Mouse (Mus musculus): Measurements from ENCODE around the gene Col1a1.

DNA sequence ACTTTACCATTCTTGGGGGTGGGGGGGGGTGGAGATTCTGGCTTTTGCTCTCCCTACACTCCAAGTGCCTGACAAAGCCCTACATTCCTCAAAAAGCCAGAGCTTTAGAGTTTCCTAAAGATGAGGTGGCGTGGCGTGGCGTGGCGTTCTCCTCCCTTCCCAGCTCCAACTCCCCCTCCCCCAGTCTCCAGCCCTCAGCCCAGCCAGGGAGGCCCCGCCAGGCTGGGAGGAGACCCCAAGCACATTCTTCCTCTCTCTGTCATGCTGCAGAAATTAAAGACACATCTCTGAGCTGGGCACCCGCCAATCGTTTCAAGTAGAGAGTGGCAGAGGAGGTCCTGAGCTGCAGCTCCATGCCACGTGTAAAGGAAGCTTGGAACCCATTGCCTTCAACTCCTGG lies 2.4 kb upstream of the Col1a1 start:
- TF ChIP-seq MYOD1 (IDR thresholded peaks at IDR 0.05; ENCODE audit: control insufficient read depth, insufficient read length, low read depth) (no peak), CTCF (IDR thresholded peaks at IDR 0.05; ENCODE audit: control insufficient read depth, insufficient read depth, insufficient read length) (no peak), FOSL1 (IDR thresholded peaks at IDR 0.05; ENCODE audit: insufficient read depth, low read length, poor library complexity, severe bottlenecking) (no peak), MAX (IDR thresholded peaks at IDR 0.05) (no peak)

All from C2C12 (cell line).